Mouse (Mus musculus): ENCODE results near the gene Irf2. TPM values are rescaled to one million over a fixed set of nuclear protein-coding genes. Genes with fewer than 3 reads are reported as not detected.

Irf2 gene
- total RNA-seq, 1 experiment, result 2.6 TPM

DNA sequence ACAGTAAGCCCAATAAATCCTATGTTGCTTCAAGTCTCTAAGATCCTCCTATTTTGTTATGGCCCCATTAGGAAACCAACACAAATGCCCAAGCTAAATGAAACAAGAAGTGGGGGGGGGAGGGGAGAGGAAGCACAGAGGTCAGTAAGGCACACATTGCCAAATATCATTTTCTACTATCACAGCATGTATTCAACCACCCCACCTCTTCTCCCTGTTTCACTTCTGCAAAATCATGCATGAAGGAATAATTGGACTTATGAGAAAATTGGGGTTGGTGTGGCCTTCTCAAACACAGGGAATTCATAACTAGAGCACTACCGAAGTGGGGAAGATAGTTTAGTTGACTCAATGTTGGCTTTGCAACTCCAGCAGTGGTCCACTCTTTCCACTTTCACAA, 146.7 kb downstream of the Irf2 start:
- no peak overlapping the region for H3K4me3 ChIP-seq (ENCODE audit: insufficient read depth in 1 of 2, low read depth in 1 of 2, low read length in 2 of 2, poor library complexity in 1 of 2, severe bottlenecking in 1 of 2)
- in situ Hi-C loops (cut with MboI; ENCODE audit: low sequenced_read_pairs in 2 of 2, unreplicated experiment in 2 of 2), result no loop called here
- no peak overlapping the region for H3K9ac ChIP-seq (ENCODE audit: insufficient read depth, low read depth, low read length, poor library complexity, severe bottlenecking)
- H3K9me3 ChIP-seq (ENCODE audit: control insufficient read depth, insufficient read depth, low read depth, low read length), result peaks cover 4% of the 10 kb centered on the region; the same call in 1 of the 2 replicates
- DNase-seq (ENCODE audit: low read depth, low spot score), result no peak
- H3K4me1 ChIP-seq (ENCODE audit: control insufficient read depth in 2 of 2, insufficient read depth in 2 of 2, low read length in 2 of 2, poor library complexity in 1 of 2), result no peaks in the 10 kb centered on the region
- H3K27ac ChIP-seq (ENCODE audit: insufficient read depth, low read depth, low read length, poor library complexity, severe bottlenecking), result no peak overlapping the region
- TF ChIP-seq HCFC1 (IDR thresholded peaks at IDR 0.05; ENCODE audit: borderline replicate concordance, insufficient read depth, low read length) (no peak), ZC3H11A (IDR thresholded peaks at IDR 0.05; ENCODE audit: borderline replicate concordance, low read depth, low read length) (no peak), MAFK (IDR thresholded peaks at IDR 0.05; ENCODE audit: insufficient read depth, low read depth, low read length) (no peak), CHD2 (IDR thresholded peaks at IDR 0.05; ENCODE audit: low read depth, low read length) (no peak), ZNF384 (IDR thresholded peaks at IDR 0.05; ENCODE audit: low read depth, low read length) (no peak)
- no peaks in the 10 kb centered on the region for H3K36me3 ChIP-seq (ENCODE audit: control insufficient read depth, insufficient read depth, low read length, poor library complexity, severe bottlenecking)

DNA sequence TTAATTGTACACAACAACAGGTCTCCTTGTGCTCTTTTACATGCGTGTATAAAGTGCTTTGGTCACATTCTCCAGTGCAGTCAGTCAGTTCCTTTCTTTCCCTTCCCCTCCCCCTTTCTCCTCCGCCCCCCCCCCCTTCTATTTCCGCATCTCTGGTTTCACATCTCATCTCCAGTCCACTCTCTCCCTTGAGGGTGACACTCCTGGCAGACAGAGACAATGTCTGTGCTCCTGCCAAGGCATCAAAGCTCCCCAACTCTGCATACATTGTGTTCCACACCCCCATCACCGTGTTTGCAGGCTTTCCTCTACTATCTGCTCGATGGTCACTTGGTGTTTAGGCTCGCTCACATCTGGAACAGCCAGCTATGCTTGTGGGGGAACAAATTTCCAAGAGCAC, 147.9 kb downstream of the Irf2 start:
- no peaks in the 10 kb centered on the region for H3K36me3 ChIP-seq (ENCODE audit: control insufficient read depth, insufficient read depth, low read length, poor library complexity, severe bottlenecking)
- no peak overlapping the region for H3K27ac ChIP-seq (ENCODE audit: insufficient read depth, low read depth, low read length, poor library complexity, severe bottlenecking)
- in situ Hi-C loops (cut with MboI; ENCODE audit: low sequenced_read_pairs in 2 of 2, unreplicated experiment in 2 of 2), result no loop called here
- no peak for TF ChIP-seq CHD2 (IDR thresholded peaks at IDR 0.05; ENCODE audit: low read depth, low read length)
- no peak for TF ChIP-seq HCFC1 (IDR thresholded peaks at IDR 0.05; ENCODE audit: borderline replicate concordance, insufficient read depth, low read length)
- TF ChIP-seq ZNF384 (IDR thresholded peaks at IDR 0.05; ENCODE audit: low read depth, low read length), result no peak
- H3K9ac ChIP-seq (ENCODE audit: insufficient read depth, low read depth, low read length, poor library complexity, severe bottlenecking), result no peak overlapping the region
- no peak for DNase-seq (ENCODE audit: low read depth, low spot score)
- H3K4me3 ChIP-seq (ENCODE audit: insufficient read depth in 1 of 2, low read depth in 1 of 2, low read length in 2 of 2, poor library complexity in 1 of 2, severe bottlenecking in 1 of 2), result no peak overlapping the region
- peaks cover 4% of the 10 kb centered on the region; the same call in 1 of the 2 replicates for H3K9me3 ChIP-seq (ENCODE audit: control insufficient read depth, insufficient read depth, low read depth, low read length)
- H3K4me1 ChIP-seq (ENCODE audit: control insufficient read depth in 2 of 2, insufficient read depth in 2 of 2, low read length in 2 of 2, poor library complexity in 1 of 2), result no peaks in the 10 kb centered on the region

DNA sequence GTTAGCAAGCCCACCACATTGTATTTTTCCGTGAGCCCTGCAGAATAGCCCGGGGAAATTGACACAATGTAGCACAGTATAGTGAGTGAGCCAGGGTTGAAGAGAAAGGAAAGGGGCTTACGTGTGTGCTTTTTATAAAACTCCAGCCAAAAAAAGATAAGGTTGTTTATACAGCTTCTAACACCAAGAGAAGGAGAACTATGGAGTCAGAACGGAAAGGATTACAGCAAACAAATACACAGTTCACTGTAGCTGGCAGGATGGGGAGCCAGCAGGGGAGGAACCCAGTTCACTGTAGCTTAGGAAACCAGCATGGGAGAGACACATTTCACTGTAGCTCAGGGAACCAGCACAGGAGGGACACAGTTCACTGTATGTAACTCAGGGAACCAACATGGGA, 149.0 kb downstream of the Irf2 start:
- DNase-seq (ENCODE audit: low read depth, low spot score), result no peak
- Histone ChIP-seq H3K27ac (ENCODE audit: insufficient read depth, low read depth, low read length, poor library complexity, severe bottlenecking) (no peak overlapping the region), H3K36me3 (ENCODE audit: control insufficient read depth, insufficient read depth, low read length, poor library complexity, severe bottlenecking) (no peaks in the 10 kb centered on the region), H3K9me3 (ENCODE audit: control insufficient read depth, insufficient read depth, low read depth, low read length) (peaks cover 4% of the 10 kb centered on the region; the same call in 1 of the 2 replicates), H3K9ac (ENCODE audit: insufficient read depth, low read depth, low read length, poor library complexity, severe bottlenecking) (no peak overlapping the region), H3K4me3 (ENCODE audit: insufficient read depth in 1 of 2, low read depth in 1 of 2, low read length in 2 of 2, poor library complexity in 1 of 2, severe bottlenecking in 1 of 2) (no peak overlapping the region), H3K4me1 (ENCODE audit: control insufficient read depth in 2 of 2, insufficient read depth in 2 of 2, low read length in 2 of 2, poor library complexity in 1 of 2) (no peaks in the 10 kb centered on the region)
- in situ Hi-C loops (cut with MboI; ENCODE audit: low sequenced_read_pairs in 2 of 2, unreplicated experiment in 2 of 2), result no loop called here
- TF ChIP-seq HCFC1 (IDR thresholded peaks at IDR 0.05; ENCODE audit: borderline replicate concordance, insufficient read depth, low read length) (no peak), ZNF384 (IDR thresholded peaks at IDR 0.05; ENCODE audit: low read depth, low read length) (no peak), MAFK (IDR thresholded peaks at IDR 0.05; ENCODE audit: insufficient read depth, low read depth, low read length) (no peak), ZC3H11A (IDR thresholded peaks at IDR 0.05; ENCODE audit: borderline replicate concordance, low read depth, low read length) (no peak), CHD2 (IDR thresholded peaks at IDR 0.05; ENCODE audit: low read depth, low read length) (no peak)

DNA sequence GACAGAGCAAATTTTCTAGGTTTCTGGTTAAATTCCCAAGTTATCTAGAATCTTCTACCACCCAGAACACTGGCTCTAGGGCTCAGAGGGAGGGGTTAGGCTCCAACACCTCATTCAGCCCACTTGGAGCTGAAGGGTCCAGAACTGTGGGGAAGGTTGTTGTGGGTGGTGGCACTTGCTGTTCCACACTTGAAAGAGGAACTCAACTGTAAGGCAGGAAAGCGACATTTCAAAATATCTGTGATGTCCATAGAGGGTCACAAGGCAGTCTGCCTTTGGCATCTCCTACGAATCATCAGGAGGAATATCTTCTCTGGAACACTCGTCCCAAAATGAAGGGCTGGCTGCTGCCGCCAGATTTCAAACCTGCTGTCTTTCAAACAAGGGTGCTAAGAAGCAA, 150.7 kb downstream of the Irf2 start:
- in situ Hi-C loops (cut with MboI; ENCODE audit: low sequenced_read_pairs in 2 of 2, unreplicated experiment in 2 of 2), result no loop called here
- TF ChIP-seq ZNF384 (IDR thresholded peaks at IDR 0.05; ENCODE audit: low read depth, low read length) (no peak), HCFC1 (IDR thresholded peaks at IDR 0.05; ENCODE audit: borderline replicate concordance, insufficient read depth, low read length) (no peak), MAFK (IDR thresholded peaks at IDR 0.05; ENCODE audit: insufficient read depth, low read depth, low read length) (no peak), CHD2 (IDR thresholded peaks at IDR 0.05; ENCODE audit: low read depth, low read length) (no peak), ZC3H11A (IDR thresholded peaks at IDR 0.05; ENCODE audit: borderline replicate concordance, low read depth, low read length) (no peak)
- H3K36me3 ChIP-seq (ENCODE audit: control insufficient read depth, insufficient read depth, low read length, poor library complexity, severe bottlenecking), result no peaks in the 10 kb centered on the region
- peaks cover 4% of the 10 kb centered on the region; the same call in 1 of the 2 replicates for H3K9me3 ChIP-seq (ENCODE audit: control insufficient read depth, insufficient read depth, low read depth, low read length)
- no peak overlapping the region for H3K4me3 ChIP-seq (ENCODE audit: insufficient read depth in 1 of 2, low read depth in 1 of 2, low read length in 2 of 2, poor library complexity in 1 of 2, severe bottlenecking in 1 of 2)
- no peaks in the 10 kb centered on the region for H3K4me1 ChIP-seq (ENCODE audit: control insufficient read depth in 2 of 2, insufficient read depth in 2 of 2, low read length in 2 of 2, poor library complexity in 1 of 2)
- no peak for DNase-seq (ENCODE audit: low read depth, low spot score)
- H3K27ac ChIP-seq (ENCODE audit: insufficient read depth, low read depth, low read length, poor library complexity, severe bottlenecking), result no peak overlapping the region
- no peak overlapping the region for H3K9ac ChIP-seq (ENCODE audit: insufficient read depth, low read depth, low read length, poor library complexity, severe bottlenecking)
